Mouse (Mus musculus) ES-Bruce4 (cell line): ENCODE measurements around the gene Gm49416.

Experiments
- CTCF ChIP-seq: IDR thresholded peaks from one replicate; pipeline ENCODE4 v1.8.1; 2011; ENCODE audit warnings: low read depth, low read length
- EP300 ChIP-seq: IDR thresholded peaks from 2 replicates; pipeline ENCODE4 v1.6.1; 2011; ENCODE audit warnings: low read depth, low read length; ENCODE audit not compliant: insufficient read depth
- POLR2A ChIP-seq: IDR thresholded peaks from one replicate; pipeline ENCODE4 v1.8.1; 2011; ENCODE audit warnings: low read length; ENCODE audit not compliant: insufficient read depth

DNA sequence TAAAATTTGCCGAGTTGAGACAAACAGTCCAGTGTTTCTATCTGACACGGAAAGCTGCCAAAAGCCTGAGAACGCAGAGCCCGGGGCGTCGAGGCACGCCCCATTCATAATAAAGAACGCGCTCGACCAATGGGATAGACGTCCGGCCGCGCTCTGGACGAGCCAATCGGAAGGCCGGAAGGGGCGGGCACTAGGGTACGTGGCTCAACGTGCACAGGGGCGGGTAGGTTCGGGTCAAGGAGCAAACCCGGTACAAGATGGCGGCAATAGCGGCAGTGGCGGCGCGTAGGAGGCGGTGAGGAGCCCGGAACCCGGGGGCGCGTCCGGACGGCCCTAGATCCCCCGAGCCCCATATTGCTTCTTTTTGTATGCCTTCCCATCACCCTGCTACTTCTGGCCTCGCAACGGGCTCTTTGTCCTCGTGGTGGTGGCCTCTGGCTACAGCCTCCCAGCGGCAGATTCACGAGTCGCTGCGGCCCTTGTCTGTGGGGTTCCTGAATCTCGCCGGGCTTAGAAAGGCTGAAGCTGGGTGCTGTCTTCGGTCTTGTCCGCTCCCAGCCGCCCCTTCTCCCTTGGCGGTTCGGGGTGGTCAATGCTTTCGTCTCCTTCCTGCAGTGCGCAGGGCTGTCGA, 9.3 kb downstream of the Gm49416 start, which contains the start of gene Ganab:
- TF ChIP-seq CTCF (no peak), EP300 (no peak), POLR2A (peak; percentile 68)
